Mouse (Mus musculus): Measurements from ENCODE around the gene Gm45902.

Gm45902 gene

GRCm38 (mm10) chr2:3512552-3513454, at the start of gene Gm45902, which contains the start of the genes Hspa14 and Cdnf:
Gene Gm45902 (minus strand): TSS chr2:3512790.
Gene Hspa14 (minus strand): TSS chr2:3512814.
Gene Cdnf (plus strand): TSS chr2:3513030.
- DNase-seq (ENCODE audit: low spot score in 2 of 2): peak; percentile 93

DNA sequence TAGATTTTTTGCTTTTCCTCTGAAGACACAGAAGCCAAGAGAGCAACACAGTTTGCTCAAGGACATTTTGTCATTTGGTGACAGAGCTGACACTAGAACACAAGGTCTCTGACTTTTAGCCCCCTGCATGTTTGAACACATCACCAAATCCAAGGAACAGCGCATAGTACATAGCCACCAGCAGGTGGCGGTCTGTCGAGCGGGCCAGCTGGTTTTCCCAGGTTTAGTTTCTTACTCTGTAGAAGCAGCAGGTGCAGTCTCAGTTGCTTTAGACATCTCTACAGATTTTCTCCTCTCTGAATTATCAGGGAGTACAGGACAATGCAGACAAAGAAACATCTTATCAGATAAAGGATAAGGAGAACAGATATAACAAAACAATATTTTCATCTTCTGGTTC, 34.0 kb upstream of the Gm45902 start:
- DNase-seq (ENCODE audit: low spot score in 2 of 2): peak; percentile 21 to 64

GRCm38 (mm10) chr2:3546055-3546454, 33.5 kb upstream of the Gm45902 start:
- DNase-seq (ENCODE audit: low spot score in 2 of 2): no peak

GRCm38 (mm10) chr2:3541307-3542079, 28.9 kb upstream of the Gm45902 start:
- DNase-seq (ENCODE audit: low spot score in 2 of 2): no peak

DNA sequence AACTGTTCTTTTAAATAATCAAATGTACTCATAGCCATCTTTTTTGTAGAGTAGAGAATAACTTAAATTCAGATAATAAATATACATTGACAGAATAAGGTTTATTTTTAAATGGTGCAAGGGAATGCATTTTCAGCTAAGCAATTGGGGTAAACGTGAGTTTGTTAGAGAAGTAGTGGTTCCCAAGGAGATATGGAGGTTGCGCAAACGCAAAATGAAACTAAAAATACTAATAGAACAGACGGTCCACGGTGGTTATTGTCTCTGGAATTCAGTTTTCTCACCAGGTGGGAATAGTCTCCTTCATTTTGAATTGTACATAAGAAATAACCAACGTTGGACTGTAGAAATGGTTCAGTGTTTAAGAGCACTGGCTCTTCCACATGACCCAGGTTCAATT, 13.7 kb upstream of the Gm45902 start:
- DNase-seq (ENCODE audit: low spot score in 2 of 2): no peak

DNA sequence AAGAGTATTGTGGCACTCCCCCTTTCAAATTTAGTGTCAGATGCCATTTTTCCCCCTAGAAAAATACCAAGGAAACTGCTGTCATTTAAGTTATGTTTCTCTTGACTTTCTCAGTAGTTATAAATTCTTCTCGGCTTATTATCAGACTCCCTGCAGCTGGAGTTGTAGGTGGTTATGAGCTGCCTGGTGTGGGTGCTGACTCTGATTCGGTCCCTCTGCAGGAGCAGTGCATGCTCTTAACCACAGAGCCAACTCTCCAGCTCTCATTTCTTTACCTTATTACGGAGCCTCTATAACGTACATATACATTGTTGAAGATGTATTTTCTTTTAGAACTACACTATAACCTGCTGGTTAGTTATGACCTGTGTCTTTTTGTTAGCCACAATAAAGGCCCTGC, 10.0 kb upstream of the Gm45902 start:
- no peak for DNase-seq (ENCODE audit: low spot score in 2 of 2)

DNA sequence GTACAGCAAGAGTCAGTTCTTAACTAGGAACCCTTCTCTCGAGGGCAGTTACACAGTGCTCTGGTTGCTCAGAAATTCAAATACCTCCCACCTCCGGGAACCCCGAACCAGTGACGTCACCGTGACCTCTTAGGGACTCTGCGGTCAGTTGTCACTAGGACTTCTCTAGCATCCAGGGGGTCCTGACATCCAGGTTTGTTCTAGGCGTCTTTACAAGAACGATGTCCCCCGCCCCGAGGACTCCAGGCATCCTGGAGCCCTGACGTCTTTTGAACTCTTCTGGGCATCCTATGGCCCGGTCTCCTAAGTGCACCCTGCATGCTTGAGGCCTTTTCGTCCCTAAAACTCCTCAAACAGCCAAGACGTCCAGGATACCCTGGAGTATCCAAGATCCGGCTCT, 514 bp downstream of the Gm45902 start:
- DNase-seq (ENCODE audit: low spot score in 2 of 2): no peak

DNA sequence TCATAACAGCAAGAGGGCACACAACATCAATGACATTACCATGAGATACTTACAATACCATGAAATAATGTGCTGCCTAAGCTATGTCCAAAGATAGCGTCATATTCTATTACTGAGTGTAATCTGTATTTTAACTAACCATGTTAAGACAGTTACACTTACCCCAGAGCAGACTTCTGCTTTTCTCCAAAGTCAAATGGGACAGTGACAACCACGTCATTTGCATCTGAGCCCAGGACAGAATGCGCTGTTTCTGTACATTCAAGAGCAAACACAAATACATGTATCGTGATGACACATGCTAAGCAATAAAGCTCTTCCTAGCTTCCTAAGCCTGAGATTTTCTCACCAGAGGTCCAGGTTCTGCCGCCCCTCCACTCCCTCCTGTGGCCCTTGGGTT, 11.7 kb downstream of the Gm45902 start:
- no peak for DNase-seq (ENCODE audit: low spot score in 2 of 2)

DNA sequence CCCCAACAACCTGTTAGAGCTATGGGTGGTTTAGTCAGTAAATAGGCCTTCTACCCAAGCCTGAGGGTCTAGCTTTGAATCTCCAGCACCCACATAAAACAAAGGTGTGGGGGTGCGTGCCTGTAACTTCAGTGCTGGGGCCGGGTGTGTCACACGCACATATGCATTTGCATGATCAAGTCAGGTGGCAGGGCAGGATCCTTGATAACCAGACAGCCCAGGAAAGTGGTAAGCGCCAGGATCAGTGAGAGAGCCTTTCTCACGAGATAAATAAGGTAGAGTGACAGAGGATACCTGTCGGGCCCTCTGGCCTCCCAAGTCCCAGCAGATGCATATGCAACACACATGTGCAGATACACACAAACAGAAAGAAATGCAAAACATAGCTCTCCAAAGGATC, 13.0 kb downstream of the Gm45902 start:
- DNase-seq (ENCODE audit: low spot score in 2 of 2): no peak

- peak in 1 of 2 experiments; percentile 46 for DNase-seq (ENCODE audit: low spot score in 2 of 2)
These were observed 18.7 kb downstream of the Gm45902 start for GRCm38 (mm10) chr2:3493833-3494409.

GRCm38 (mm10) chr2:3489816-3490215, 22.8 kb downstream of the Gm45902 start:
- DNase-seq (ENCODE audit: low spot score in 2 of 2): no peak

DNA sequence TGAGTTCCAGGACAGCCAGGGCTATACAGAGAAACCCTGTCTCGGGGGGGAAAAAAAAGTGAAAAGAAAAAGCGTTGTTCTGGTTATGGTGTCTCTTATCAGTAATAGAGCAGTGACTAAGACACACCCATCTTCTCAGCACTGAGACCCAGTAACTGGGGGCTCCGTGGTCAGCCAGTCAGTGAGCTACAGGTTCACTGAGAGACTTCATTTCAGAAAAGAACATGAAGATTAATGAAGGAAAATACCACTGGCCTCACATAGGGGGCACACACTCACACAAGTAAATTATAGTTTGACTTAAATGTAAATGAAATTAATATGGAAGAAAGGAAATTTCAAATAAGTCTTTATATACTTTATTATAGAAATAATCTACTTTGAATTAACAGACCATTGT, 32.4 kb downstream of the Gm45902 start:
- no peak for DNase-seq (ENCODE audit: low spot score in 2 of 2)

DNA sequence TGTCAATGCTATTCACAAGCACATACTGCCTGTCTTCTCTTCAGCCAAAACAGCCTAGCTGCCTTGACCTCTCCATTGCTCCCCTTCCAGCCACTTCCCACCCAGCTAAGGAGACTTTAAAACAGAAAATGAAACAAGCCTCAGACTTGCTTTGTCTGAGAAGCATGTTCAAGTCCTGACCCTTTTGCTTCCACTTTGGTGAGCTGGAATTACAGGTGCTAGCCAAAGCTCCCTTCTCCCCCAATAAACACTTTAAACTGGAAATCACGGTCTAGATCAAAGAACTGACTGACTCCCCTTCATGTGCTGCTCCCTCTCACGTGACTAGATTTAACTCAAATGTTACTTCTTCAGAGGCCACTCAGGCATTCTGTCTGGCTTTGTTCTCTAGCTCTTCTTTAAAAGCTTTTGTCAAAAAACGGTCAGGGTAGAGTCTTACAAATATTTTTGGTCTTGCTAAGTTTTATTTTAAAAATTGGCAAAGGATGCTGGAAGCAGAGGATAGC, 36.8 kb downstream of the Gm45902 start:
- no peak for DNase-seq (ENCODE audit: low spot score in 2 of 2)

DNA sequence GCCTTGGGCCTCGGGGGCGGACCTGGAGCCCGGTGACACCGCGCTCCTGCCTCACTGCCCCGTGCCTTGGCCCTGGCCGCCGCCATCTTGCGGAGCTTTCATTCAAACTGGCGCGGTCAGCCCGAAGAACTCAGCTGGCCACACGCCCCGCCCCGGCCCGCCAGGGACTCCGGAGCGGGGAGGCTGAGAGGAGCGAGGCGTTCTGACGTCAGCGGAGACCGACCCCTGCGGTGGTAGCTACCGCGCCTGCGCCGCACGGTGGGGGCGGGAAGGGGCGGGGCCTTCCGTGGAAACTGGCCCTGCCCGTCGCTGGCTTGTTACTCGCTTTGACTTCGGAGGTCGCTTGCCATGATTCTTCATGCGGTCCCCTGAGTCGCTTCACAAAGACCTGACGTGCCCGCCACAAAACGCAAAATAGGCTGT, 37.7 kb downstream of the Gm45902 start, which contains the start of gene Suv39h2:
TSS of gene Suv39h2 (minus strand) at position 171 of the 423 bp plus-strand sequence.
- peak; percentile 95 to 97 for DNase-seq (ENCODE audit: low spot score in 2 of 2)

DNA sequence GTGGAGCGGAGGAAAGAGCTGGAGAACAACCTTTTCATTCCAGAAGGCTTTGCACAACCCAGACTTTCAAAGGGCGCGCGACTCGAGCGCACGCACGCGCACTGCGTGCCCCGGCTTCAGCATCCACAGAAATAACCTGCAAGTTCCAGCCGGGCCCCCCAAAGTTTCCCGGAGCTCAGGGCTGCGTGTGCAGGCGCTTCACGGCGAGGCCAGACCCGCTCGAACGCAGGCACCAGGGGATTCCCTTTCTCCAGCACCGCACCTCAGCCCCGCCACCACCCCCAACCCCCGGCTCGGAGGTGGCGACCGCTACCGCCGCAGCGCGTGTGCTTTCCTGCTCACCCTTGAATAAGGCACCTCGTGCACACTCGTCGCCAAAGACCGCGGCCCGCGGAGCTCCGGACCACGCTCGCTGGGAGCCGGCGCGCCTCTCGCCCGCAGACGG, 38.2 kb downstream of the Gm45902 start:
- DNase-seq (ENCODE audit: low spot score in 2 of 2): peak in 1 of 2 experiments; percentile 48

DNA sequence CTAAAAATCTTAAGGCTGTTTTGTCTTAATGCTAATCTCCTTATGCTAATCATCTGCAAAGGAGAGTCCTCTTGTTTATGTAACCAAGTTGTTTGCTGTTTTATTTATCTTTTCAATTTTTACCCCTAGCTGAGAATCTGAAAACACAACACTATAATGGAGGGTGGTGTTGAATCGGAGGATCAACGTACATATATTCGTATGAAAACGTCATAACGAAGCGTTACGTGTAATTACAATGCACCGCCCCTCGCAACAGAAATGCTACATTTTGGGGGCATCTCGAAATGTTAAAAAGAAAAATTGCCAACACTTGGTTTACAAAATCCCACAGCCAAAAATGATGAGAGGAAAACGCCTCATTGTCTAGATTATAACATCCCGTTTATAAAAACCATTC, 38.7 kb downstream of the Gm45902 start:
- no peak for DNase-seq (ENCODE audit: low spot score in 2 of 2)

DNA sequence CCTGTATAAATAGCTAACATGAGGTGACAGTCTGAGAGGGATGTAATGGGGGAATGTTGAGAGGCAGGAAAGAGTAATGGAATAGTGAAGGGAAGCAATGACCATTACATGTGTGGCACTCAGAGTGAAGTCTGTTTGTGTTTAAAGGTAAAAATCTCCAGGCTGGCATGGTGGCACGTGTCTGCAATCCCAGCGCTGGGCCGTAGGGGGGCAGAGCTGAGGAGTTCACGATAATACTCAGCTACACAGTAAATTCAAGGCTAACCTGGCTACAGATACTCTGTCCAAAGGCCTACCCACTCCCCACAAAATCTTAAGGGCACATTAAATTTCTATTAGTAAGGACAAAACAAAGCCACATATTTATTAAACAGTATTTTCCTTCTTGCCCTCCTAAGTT, 56.0 kb downstream of the Gm45902 start:
- DNase-seq (ENCODE audit: low spot score in 2 of 2): no peak
